Mouse (Mus musculus): ENCODE data around the gene Efhd1. TPM values are rescaled to one million over a fixed set of nuclear protein-coding genes. Genes with fewer than 3 reads are reported as not detected.
A peak's percentile ranks its signal among the peaks of the same experiment; 100 is the strongest.

Efhd1 gene
- 0.54 and 0.58 TPM in 2 replicates for polyA plus RNA-seq (2016; fragmentation: Nextera tagmentation; extraction: Ambion mirVana)

DNA sequence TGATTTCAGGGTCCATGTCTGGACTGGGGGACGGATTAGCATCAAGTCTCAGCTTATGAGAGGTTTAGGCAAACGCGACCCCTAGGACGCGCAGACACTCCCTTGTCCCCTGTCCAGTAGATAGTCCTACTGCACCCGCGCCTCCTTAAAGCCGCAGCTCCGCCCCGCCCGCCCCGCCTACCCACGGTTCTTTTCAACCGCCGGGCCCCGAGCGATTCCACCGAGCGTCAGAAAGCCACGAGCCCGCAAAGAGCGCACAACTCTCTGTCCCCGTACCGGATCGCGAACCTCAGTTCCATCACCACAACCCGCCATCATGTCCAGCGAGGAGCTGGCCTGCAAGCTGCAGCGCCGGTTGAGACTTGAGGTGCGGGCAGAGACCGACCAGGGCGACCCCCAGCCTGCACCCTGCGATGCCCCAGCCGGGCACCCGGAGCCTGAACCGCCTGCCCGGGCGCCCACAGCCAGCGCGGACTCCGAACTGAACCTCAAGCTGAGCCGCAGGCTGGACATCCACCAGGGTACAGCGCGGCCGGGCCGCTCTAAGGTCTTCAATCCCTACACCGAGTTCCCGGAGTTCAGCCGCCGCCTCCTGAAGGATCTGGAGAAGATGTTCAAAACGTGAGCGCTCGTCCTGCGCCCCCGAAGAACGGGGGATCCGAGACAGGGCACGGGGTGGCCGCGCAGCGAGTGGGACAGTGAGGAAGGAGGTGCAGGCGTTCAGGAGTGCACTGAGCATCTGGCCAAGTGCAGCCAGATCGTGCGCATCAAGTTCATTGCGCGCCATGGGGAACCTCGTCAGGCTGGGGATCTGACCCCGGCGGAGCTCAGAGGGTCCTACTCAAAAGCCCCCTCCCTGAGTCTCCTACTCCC, at the start of gene Efhd1:
Efhd1 (plus strand) TSS at position 230 of the 873 bp plus-strand sequence.
- no peaks in the 10 kb centered on the region for H3K9me3 ChIP-seq
- H3K9ac ChIP-seq (replicated peaks): peak within 1 kb of the TSS; percentile 49; the same call in 1 of the 2 replicates
- WGBS: under 1% methylated on average over 70 of the region's 70 CpGs
- H3K4me3 ChIP-seq: peak within 1 kb of the TSS; percentile 53
- ATAC-seq (ENCODE audit: low FRiP score, low read depth): peak; percentile 38; the same call in 1 of the 2 replicates
- peak within 1 kb of the TSS; percentile 97 for H3K4me2 ChIP-seq (replicated peaks)
- no peaks in the 10 kb centered on the region for H3K36me3 ChIP-seq
- peaks cover 89% of the 10 kb centered on the region for H3K27me3 ChIP-seq
- peaks cover 29% of the 10 kb centered on the region for H3K4me1 ChIP-seq
- H3K27ac ChIP-seq (replicated peaks): no peak within 1 kb of the TSS

DNA sequence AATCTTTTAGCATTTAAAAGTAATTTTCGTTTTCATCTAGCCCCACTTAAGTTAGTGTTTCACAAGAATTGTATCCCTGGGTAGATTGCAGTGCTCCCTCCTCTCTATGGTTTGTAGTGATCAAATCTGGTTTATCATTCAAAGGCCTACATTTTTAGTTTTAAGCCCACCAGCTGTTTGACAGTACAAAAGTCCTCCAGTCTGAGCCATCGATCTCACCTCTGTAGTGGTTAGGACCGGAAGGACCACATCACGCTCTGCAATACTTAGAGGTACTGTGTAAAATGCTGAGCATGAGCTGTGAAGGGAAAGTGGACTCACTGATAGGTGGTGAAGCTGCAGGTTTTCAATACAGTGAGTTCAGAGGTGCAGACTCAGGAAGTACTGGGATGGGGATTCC, 49.4 kb upstream of the Efhd1 start:
- H3K27ac ChIP-seq (replicated peaks): peak overlapping the region; percentile 97
- H3K9me3 ChIP-seq: no peaks in the 10 kb centered on the region
- peaks cover 10% of the 10 kb centered on the region for H3K36me3 ChIP-seq
- no peak for ATAC-seq (ENCODE audit: low FRiP score, low read depth)
- H3K27me3 ChIP-seq: 0 out of 2 replicates have a peak, but pooled peaks cover 5% of the 10 kb centered on the region
- H3K4me2 ChIP-seq (replicated peaks): peak overlapping the region; percentile 78
- H3K4me1 ChIP-seq: peaks cover 34% of the 10 kb centered on the region
- 45% methylated on average over 4 of the region's 4 CpGs for WGBS
- peak overlapping the region; percentile 88 for H3K4me3 ChIP-seq
- peak overlapping the region; percentile 93 for H3K9ac ChIP-seq (replicated peaks)

DNA sequence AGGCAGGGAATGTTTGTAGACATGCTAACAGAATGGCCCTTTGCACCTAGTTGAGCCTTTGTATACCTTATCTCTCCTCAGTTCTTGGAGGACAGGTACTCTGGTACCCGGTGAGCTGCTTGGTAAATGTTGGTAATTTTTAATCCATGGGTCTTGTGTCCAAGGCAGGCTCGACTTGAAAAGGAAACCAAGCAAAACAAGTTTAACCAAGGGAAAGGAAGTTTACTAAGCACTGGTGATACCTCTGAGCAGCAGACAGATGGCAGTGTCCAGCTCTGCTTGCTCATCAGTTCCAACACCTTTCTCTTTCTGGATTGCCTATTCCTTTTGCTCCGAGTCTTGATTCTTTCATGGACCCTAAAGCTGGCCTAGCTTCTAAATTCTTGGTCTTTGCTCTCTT, 46.2 kb upstream of the Efhd1 start:
- peaks cover 32% of the 10 kb centered on the region for H3K4me1 ChIP-seq
- WGBS: 79% methylated on average over 3 of the region's 3 CpGs
- no peak overlapping the region for H3K4me2 ChIP-seq (replicated peaks)
- no peak for ATAC-seq (ENCODE audit: low FRiP score, low read depth)
- H3K27ac ChIP-seq (replicated peaks): no peak overlapping the region
- no peak overlapping the region for H3K9ac ChIP-seq (replicated peaks)
- no peaks in the 10 kb centered on the region for H3K9me3 ChIP-seq
- no peak overlapping the region for H3K4me3 ChIP-seq
- peaks cover 42% of the 10 kb centered on the region for H3K36me3 ChIP-seq
- H3K27me3 ChIP-seq: no peaks in the 10 kb centered on the region

DNA sequence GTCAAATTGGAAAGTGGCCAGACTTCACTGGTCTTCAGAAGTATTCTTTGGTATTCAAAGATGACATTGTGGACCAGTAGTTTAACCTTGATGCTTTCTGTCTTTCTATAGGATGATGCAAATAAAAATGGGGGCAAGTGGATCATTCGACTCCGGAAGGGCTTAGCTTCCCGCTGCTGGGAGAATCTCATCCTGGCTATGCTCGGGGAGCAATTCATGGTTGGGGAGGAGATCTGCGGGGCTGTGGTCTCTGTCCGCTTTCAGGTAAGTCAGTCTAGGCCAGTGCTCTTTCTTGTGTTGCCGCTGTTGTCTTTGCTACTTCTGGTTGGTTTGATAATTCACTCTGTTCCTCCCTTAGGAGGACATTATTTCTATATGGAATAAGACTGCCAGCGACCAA, 38.4 kb upstream of the Efhd1 start:
- Histone ChIP-seq H3K4me3 (no peak overlapping the region), H3K27me3 (no peaks in the 10 kb centered on the region), H3K4me2 (replicated peaks) (no peak overlapping the region), H3K4me1 (no peaks in the 10 kb centered on the region), H3K36me3 (peaks cover 93% of the 10 kb centered on the region), H3K27ac (replicated peaks) (no peak overlapping the region), H3K9me3 (no peaks in the 10 kb centered on the region), H3K9ac (replicated peaks) (no peak overlapping the region)
- ATAC-seq (ENCODE audit: low FRiP score, low read depth): no peak
- WGBS: 94% methylated on average over 8 of the region's 8 CpGs

DNA sequence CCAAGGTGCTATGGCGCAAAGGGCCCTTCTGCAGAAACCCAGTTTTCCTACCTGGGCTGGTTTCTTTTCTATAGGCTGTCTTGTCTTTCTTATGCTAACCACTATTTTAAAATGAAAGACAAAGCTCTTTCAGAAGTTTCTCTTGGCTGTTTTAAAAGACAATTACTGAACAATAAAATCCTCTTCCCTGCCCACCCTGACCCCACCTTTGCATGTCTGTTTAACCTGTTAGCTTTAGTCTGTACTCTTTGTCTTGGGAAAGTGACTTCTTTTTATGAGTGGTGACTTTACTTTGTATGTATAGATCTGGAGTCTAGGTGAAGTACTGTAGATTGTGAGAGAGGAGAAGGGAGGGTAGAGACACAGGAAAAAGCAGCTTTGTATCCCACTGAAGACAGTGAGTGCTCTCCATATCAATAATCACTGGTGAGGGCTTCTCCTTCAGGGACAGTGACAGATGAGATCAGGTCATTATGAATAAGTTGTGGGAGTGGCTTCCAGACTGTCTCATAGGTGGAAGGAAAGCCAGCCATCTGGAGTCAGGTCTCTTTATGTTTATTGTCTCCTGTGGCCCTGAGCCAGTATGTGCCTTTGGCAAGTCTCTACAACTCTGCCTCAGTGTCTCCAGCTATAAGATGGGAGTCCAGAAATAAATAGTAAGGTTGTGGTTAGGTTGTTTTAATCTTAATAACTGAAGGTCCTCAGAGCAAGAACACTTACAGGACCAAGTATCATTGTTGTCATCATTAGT, 37.6 kb upstream of the Efhd1 start:
- Histone ChIP-seq H3K9ac (replicated peaks) (no peak overlapping the region), H3K4me1 (no peaks in the 10 kb centered on the region), H3K36me3 (peaks cover 90% of the 10 kb centered on the region), H3K4me2 (replicated peaks) (no peak overlapping the region), H3K27me3 (no peaks in the 10 kb centered on the region), H3K27ac (replicated peaks) (no peak overlapping the region), H3K9me3 (no peaks in the 10 kb centered on the region), H3K4me3 (no peak overlapping the region)
- 92% methylated on average over 1 of the region's 1 CpGs for WGBS
- no peak for ATAC-seq (ENCODE audit: low FRiP score, low read depth)

DNA sequence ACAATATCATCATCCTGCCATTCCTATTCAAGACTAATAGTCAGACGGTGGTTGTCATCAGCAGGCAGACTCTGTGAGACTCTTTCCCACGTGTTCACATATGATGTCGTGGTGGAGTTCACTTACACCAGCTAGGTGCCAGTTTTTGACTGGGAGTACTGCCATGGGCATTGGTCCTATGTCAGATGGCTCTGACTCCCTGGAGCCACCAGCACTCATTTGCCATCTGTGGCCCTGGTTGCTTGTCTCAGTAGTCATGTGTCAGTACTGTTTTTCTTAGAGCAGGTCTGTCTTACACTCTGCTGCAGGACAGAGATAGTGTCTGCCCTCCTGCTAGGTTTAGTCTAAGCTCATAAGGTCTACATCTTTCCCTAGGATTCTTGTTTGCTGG, 37.0 kb upstream of the Efhd1 start:
- H3K4me2 ChIP-seq (replicated peaks): no peak overlapping the region
- peaks cover 90% of the 10 kb centered on the region for H3K36me3 ChIP-seq
- H3K9ac ChIP-seq (replicated peaks): no peak overlapping the region
- ATAC-seq (ENCODE audit: low FRiP score, low read depth): no peak
- no peaks in the 10 kb centered on the region for H3K27me3 ChIP-seq
- no peak overlapping the region for H3K4me3 ChIP-seq
- 95% methylated on average over 3 of the region's 3 CpGs for whole genome bisulfite sequencing
- no peaks in the 10 kb centered on the region for H3K4me1 ChIP-seq
- no peaks in the 10 kb centered on the region for H3K9me3 ChIP-seq
- no peak overlapping the region for H3K27ac ChIP-seq (replicated peaks)

DNA sequence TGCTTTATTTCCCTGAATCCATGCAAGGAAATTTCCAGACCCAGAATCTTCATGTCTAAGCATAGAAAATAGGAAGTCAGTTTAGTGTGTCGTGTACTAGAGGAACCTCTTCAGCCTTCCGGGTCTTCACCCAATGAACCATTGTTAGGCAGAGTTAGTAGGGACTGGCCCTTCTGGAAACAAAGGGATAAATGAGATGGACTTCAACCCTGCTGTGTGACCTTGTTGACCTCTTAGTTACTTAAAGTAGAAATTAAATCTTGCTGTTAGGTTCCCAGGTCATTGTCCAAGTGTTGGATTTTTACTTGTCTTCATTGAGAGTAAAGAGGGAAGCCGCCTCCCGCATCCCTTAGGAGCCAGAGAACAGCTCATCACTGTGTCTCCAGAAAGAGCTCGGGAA, 33.6 kb upstream of the Efhd1 start:
- Histone ChIP-seq H3K4me1 (no peaks in the 10 kb centered on the region), H3K4me3 (no peak overlapping the region), H3K27ac (replicated peaks) (no peak overlapping the region), H3K9ac (replicated peaks) (no peak overlapping the region), H3K36me3 (peaks cover 90% of the 10 kb centered on the region), H3K9me3 (no peaks in the 10 kb centered on the region), H3K27me3 (no peaks in the 10 kb centered on the region), H3K4me2 (replicated peaks) (no peak overlapping the region)
- 70% methylated on average over 5 of the region's 5 CpGs for WGBS
- no peak for ATAC-seq (ENCODE audit: low FRiP score, low read depth)

DNA sequence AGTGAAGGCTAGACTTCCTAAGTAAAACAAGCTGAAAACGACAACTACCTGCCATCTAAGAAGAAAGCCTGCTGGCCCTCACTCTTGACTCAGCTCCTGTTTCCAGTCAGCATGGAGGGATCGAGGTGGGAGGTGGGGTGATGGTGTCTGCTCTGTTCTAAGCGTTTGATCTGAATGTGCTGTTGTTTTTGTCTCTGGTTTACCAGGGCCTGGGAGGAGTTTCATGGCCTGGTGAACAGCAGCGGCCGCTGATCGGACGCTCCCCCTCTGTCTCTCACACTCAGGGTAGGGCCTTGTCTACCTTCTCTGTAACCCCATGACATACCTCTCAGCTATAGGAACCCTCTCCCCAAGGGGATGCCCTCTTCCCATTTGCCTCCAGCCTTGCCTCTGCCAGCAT, 32.0 kb upstream of the Efhd1 start:
- H3K27me3 ChIP-seq: no peaks in the 10 kb centered on the region
- H3K4me1 ChIP-seq: no peaks in the 10 kb centered on the region
- ATAC-seq (ENCODE audit: low FRiP score, low read depth): no peak
- no peak overlapping the region for H3K4me2 ChIP-seq (replicated peaks)
- WGBS: 70% methylated on average over 7 of the region's 7 CpGs
- H3K9me3 ChIP-seq: no peaks in the 10 kb centered on the region
- H3K36me3 ChIP-seq: peaks cover 88% of the 10 kb centered on the region
- H3K4me3 ChIP-seq: no peak overlapping the region
- no peak overlapping the region for H3K9ac ChIP-seq (replicated peaks)
- H3K27ac ChIP-seq (replicated peaks): no peak overlapping the region

DNA sequence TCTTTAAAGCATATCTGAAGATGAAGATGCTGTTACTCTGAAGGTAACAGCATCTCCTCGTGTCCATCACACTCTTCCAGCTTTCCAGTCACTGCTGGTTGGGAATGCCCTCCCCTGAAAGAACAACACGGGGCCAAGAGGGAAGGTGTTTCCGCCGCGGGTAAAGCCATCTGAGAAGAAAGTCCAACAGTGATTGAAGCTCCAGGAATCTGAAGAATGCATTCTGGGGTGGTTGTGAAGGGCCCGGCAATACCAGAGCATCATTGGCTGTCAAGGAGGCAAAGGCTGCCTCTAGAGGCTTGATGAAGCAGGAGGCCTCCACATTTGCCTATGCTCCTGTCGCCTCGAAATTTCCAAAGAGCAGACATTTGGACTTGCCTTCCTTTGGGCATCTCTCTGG, 25.1 kb upstream of the Efhd1 start:
- Histone ChIP-seq H3K9ac (replicated peaks) (no peak overlapping the region), H3K4me1 (no peaks in the 10 kb centered on the region), H3K4me3 (no peak overlapping the region), H3K4me2 (replicated peaks) (no peak overlapping the region), H3K27me3 (no peaks in the 10 kb centered on the region), H3K36me3 (peaks cover 54% of the 10 kb centered on the region), H3K27ac (replicated peaks) (no peak overlapping the region), H3K9me3 (no peaks in the 10 kb centered on the region)
- WGBS: 80% methylated on average over 8 of the region's 8 CpGs
- no peak for ATAC-seq (ENCODE audit: low FRiP score, low read depth)

DNA sequence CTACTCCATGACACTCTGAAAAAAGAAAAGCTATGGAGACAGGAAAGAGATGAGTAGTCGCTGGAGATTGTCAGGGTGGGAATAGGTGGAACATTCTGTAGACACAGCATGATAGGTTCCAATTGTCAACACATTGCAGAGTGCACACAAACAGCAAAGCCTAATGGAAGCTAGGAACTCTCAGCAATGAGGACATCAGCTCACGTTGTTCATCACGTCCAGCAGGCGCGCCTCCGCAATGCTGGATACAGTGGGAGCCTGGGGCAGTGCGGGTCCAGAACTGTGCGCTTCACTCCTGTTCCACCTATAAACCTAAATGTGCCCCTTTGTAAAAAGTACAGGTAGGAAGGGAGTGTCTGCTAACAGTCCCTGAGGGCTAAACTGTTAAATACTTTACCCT, 21.1 kb upstream of the Efhd1 start:
- Histone ChIP-seq H3K4me1 (0 out of 2 replicates have a peak, but pooled peaks cover 3% of the 10 kb centered on the region), H3K4me3 (no peak overlapping the region), H3K9ac (replicated peaks) (no peak overlapping the region), H3K27me3 (no peaks in the 10 kb centered on the region), H3K4me2 (replicated peaks) (no peak overlapping the region), H3K36me3 (peaks cover 17% of the 10 kb centered on the region), H3K9me3 (no peaks in the 10 kb centered on the region), H3K27ac (replicated peaks) (no peak overlapping the region)
- WGBS: 90% methylated on average over 8 of the region's 8 CpGs
- no peak for ATAC-seq (ENCODE audit: low FRiP score, low read depth)

DNA sequence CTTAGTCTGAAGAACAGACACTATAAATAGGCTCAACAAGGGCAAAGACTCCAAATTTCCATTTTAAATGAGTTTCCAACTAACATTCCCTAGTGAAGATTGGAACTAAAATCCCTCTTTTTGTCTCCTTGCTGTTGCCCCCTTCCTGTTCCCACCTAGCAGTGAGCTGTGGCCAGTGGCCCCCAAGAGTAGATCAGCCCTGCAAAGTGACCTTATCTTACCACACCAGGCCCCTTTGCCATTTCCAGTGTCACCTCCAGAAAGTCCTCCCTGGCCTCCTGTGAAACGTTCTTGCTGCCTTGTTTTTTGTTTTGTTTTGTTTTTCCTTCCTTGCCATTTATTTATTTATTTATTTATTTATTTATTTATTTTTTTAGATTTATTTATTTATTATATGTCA, 18.7 kb upstream of the Efhd1 start:
- no peaks in the 10 kb centered on the region for H3K36me3 ChIP-seq

More for the DNA sequence above, 18.7 kb upstream of the Efhd1 start:
- Histone ChIP-seq H3K9ac (replicated peaks) (no peak overlapping the region), H3K4me1 (0 out of 2 replicates have a peak, but pooled peaks cover 3% of the 10 kb centered on the region), H3K4me3 (no peak overlapping the region), H3K27me3 (no peaks in the 10 kb centered on the region), H3K9me3 (no peaks in the 10 kb centered on the region), H3K27ac (replicated peaks) (no peak overlapping the region), H3K4me2 (replicated peaks) (no peak overlapping the region)
- ATAC-seq (ENCODE audit: low FRiP score, low read depth): no peak
- WGBS: 52% methylated on average over 1 of the region's 1 CpGs

Data from midbrain, embryonic 12.5 days (tissue).